Mouse (Mus musculus): ENCODE data around the gene Myo18a. TPM values are rescaled to one million over a fixed set of nuclear protein-coding genes. Genes with fewer than 3 reads are reported as not detected.
"Not testable (repeated sequence)": the region's sequence is repeated elsewhere in the genome, so short reads cannot be mapped to it uniquely, and the experiment has no call there.

The Myo18a gene
- total RNA-seq, 1 experiment = 33.3 TPM

- no peak overlapping the region for H3K4me3 ChIP-seq (ENCODE audit: insufficient read depth in 1 of 2, low read depth in 1 of 2, low read length in 2 of 2, poor library complexity in 1 of 2, severe bottlenecking in 1 of 2)
- H3K4me1 ChIP-seq (ENCODE audit: control insufficient read depth in 2 of 2, insufficient read depth in 2 of 2, low read length in 2 of 2, poor library complexity in 1 of 2) = peaks cover 7 to 9% of the 10 kb centered on the region in 2 experiments
- peak; percentile 65 for DNase-seq (ENCODE audit: low read depth, low spot score)
- H3K36me3 ChIP-seq (ENCODE audit: control insufficient read depth, insufficient read depth, low read length, poor library complexity, severe bottlenecking) = no peaks in the 10 kb centered on the region
- H3K9ac ChIP-seq (ENCODE audit: insufficient read depth, low read depth, low read length, poor library complexity, severe bottlenecking) = peak overlapping the region; percentile 14; the same call in 1 of the 2 replicates
- TF ChIP-seq MAFK (IDR thresholded peaks at IDR 0.05; ENCODE audit: insufficient read depth, low read depth, low read length) (no peak), CHD2 (IDR thresholded peaks at IDR 0.05; ENCODE audit: low read depth, low read length) (no peak), HCFC1 (IDR thresholded peaks at IDR 0.05; ENCODE audit: borderline replicate concordance, insufficient read depth, low read length) (no peak; the same call in 1 of the 2 replicates), ZC3H11A (IDR thresholded peaks at IDR 0.05; ENCODE audit: borderline replicate concordance, low read depth, low read length) (no peak), ZNF384 (IDR thresholded peaks at IDR 0.05; ENCODE audit: low read depth, low read length) (no peak)
- H3K27ac ChIP-seq (ENCODE audit: insufficient read depth, low read depth, low read length, poor library complexity, severe bottlenecking) = peak overlapping the region; percentile 57; the same call in 1 of the 2 replicates
- no peaks in the 10 kb centered on the region for H3K9me3 ChIP-seq (ENCODE audit: control insufficient read depth, insufficient read depth, low read depth, low read length)
- in situ Hi-C loops (cut with MboI; ENCODE audit: low sequenced_read_pairs in 2 of 2, unreplicated experiment in 2 of 2) = loop anchor here in 1 of 2 experiments (10.0 kb wide), 1 partner anchor 56 kb away; no protein-coding TSS in a partner anchor
Observed at GRCm38 (mm10) chr11:77738555-77738954, 24.5 kb upstream of the Myo18a start.

- DNase-seq (ENCODE audit: low read depth, low spot score) = no peak
- in situ Hi-C loops (cut with MboI; ENCODE audit: low sequenced_read_pairs in 2 of 2, unreplicated experiment in 2 of 2) = no loop called here
- Histone ChIP-seq H3K4me1 (ENCODE audit: control insufficient read depth in 2 of 2, insufficient read depth in 2 of 2, low read length in 2 of 2, poor library complexity in 1 of 2) (peaks cover 2 to 19% of the 10 kb centered on the region in 2 experiments; a peak in 3 of 4 replicates), H3K9me3 (ENCODE audit: control insufficient read depth, insufficient read depth, low read depth, low read length) (no peaks in the 10 kb centered on the region), H3K4me3 (ENCODE audit: insufficient read depth in 1 of 2, low read depth in 1 of 2, low read length in 2 of 2, poor library complexity in 1 of 2, severe bottlenecking in 1 of 2) (no peak overlapping the region), H3K36me3 (ENCODE audit: control insufficient read depth, insufficient read depth, low read length, poor library complexity, severe bottlenecking) (no peaks in the 10 kb centered on the region), H3K27ac (ENCODE audit: insufficient read depth, low read depth, low read length, poor library complexity, severe bottlenecking) (no peak overlapping the region), H3K9ac (ENCODE audit: insufficient read depth, low read depth, low read length, poor library complexity, severe bottlenecking) (no peak overlapping the region)
- TF ChIP-seq CHD2 (IDR thresholded peaks at IDR 0.05; ENCODE audit: low read depth, low read length) (no peak), ZC3H11A (IDR thresholded peaks at IDR 0.05; ENCODE audit: borderline replicate concordance, low read depth, low read length) (no peak), HCFC1 (IDR thresholded peaks at IDR 0.05; ENCODE audit: borderline replicate concordance, insufficient read depth, low read length) (no peak), ZNF384 (IDR thresholded peaks at IDR 0.05; ENCODE audit: low read depth, low read length) (no peak), MAFK (IDR thresholded peaks at IDR 0.05; ENCODE audit: insufficient read depth, low read depth, low read length) (no peak)
Observed at GRCm38 (mm10) chr11:77743966-77744365, 19.1 kb upstream of the Myo18a start.

GRCm38 (mm10) chr11:77746652-77747051 lies 16.4 kb upstream of the Myo18a start:
- TF ChIP-seq ZC3H11A (IDR thresholded peaks at IDR 0.05; ENCODE audit: borderline replicate concordance, low read depth, low read length) (no peak), ZNF384 (IDR thresholded peaks at IDR 0.05; ENCODE audit: low read depth, low read length) (no peak), HCFC1 (IDR thresholded peaks at IDR 0.05; ENCODE audit: borderline replicate concordance, insufficient read depth, low read length) (no peak), CHD2 (IDR thresholded peaks at IDR 0.05; ENCODE audit: low read depth, low read length) (no peak), MAFK (IDR thresholded peaks at IDR 0.05; ENCODE audit: insufficient read depth, low read depth, low read length) (no peak)
- Histone ChIP-seq H3K36me3 (ENCODE audit: control insufficient read depth, insufficient read depth, low read length, poor library complexity, severe bottlenecking) (no peaks in the 10 kb centered on the region), H3K4me1 (ENCODE audit: control insufficient read depth in 2 of 2, insufficient read depth in 2 of 2, low read length in 2 of 2, poor library complexity in 1 of 2) (peaks cover 0 to 11% of the 10 kb centered on the region in 2 experiments; a peak in 2 of 4 replicates), H3K27ac (ENCODE audit: insufficient read depth, low read depth, low read length, poor library complexity, severe bottlenecking) (no peak overlapping the region), H3K9ac (ENCODE audit: insufficient read depth, low read depth, low read length, poor library complexity, severe bottlenecking) (no peak overlapping the region), H3K4me3 (ENCODE audit: insufficient read depth in 1 of 2, low read depth in 1 of 2, low read length in 2 of 2, poor library complexity in 1 of 2, severe bottlenecking in 1 of 2) (no peak overlapping the region), H3K9me3 (ENCODE audit: control insufficient read depth, insufficient read depth, low read depth, low read length) (no peaks in the 10 kb centered on the region)
- in situ Hi-C loops (cut with MboI; ENCODE audit: low sequenced_read_pairs in 2 of 2, unreplicated experiment in 2 of 2) = no loop called here
- no peak for DNase-seq (ENCODE audit: low read depth, low spot score)

DNA sequence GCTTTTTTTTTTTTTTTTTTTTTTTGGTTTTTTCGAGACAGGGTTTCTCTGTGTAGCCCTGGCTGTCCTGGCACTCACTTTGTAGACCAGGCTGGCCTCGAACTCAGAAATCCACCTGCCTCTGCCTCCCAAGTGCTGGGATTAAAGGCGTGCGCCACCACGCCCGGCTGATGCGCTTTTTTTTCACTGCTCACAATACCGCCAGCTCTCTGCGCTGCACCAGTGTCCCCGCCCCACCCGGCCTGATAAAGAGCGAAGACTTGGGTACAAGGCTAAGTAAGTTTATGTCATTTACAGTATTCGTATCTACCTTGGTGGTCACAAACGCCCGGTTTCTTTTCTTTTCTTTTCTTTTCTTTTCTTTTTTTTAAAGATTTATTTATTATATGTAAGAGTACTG lies 15.9 kb upstream of the Myo18a start:
- DNase-seq (ENCODE audit: low read depth, low spot score); H3K4me3 ChIP-seq (ENCODE audit: insufficient read depth in 1 of 2, low read depth in 1 of 2, low read length in 2 of 2, poor library complexity in 1 of 2, severe bottlenecking in 1 of 2); H3K27ac ChIP-seq (ENCODE audit: insufficient read depth, low read depth, low read length, poor library complexity, severe bottlenecking); H3K9me3 ChIP-seq (ENCODE audit: control insufficient read depth, insufficient read depth, low read depth, low read length); H3K9ac ChIP-seq (ENCODE audit: insufficient read depth, low read depth, low read length, poor library complexity, severe bottlenecking); in situ Hi-C loops (cut with MboI; ENCODE audit: low sequenced_read_pairs in 2 of 2, unreplicated experiment in 2 of 2); H3K36me3 ChIP-seq (ENCODE audit: control insufficient read depth, insufficient read depth, low read length, poor library complexity, severe bottlenecking): not testable (repeated sequence)
- H3K4me1 ChIP-seq (ENCODE audit: control insufficient read depth in 2 of 2, insufficient read depth in 2 of 2, low read length in 2 of 2, poor library complexity in 1 of 2) = peaks cover 0 to 11% of the 10 kb centered on the region in 2 experiments; a peak in 2 of 4 replicates
- peak; percentile 78; the same call in 1 of the 2 replicates for TF ChIP-seq ZNF384 (IDR thresholded peaks at IDR 0.05; ENCODE audit: low read depth, low read length)

- in situ Hi-C loops (cut with MboI; ENCODE audit: low sequenced_read_pairs in 2 of 2, unreplicated experiment in 2 of 2) = no loop called here
- no peaks in the 10 kb centered on the region for H3K36me3 ChIP-seq (ENCODE audit: control insufficient read depth, insufficient read depth, low read length, poor library complexity, severe bottlenecking)
- H3K27ac ChIP-seq (ENCODE audit: insufficient read depth, low read depth, low read length, poor library complexity, severe bottlenecking) = no peak overlapping the region
- peaks cover 0 to 11% of the 10 kb centered on the region in 2 experiments; a peak in 2 of 4 replicates for H3K4me1 ChIP-seq (ENCODE audit: control insufficient read depth in 2 of 2, insufficient read depth in 2 of 2, low read length in 2 of 2, poor library complexity in 1 of 2)
- no peaks in the 10 kb centered on the region for H3K9me3 ChIP-seq (ENCODE audit: control insufficient read depth, insufficient read depth, low read depth, low read length)
- no peak overlapping the region for H3K4me3 ChIP-seq (ENCODE audit: insufficient read depth in 1 of 2, low read depth in 1 of 2, low read length in 2 of 2, poor library complexity in 1 of 2, severe bottlenecking in 1 of 2)
- TF ChIP-seq ZNF384 (IDR thresholded peaks at IDR 0.05; ENCODE audit: low read depth, low read length) (no peak), CHD2 (IDR thresholded peaks at IDR 0.05; ENCODE audit: low read depth, low read length) (no peak), HCFC1 (IDR thresholded peaks at IDR 0.05; ENCODE audit: borderline replicate concordance, insufficient read depth, low read length) (no peak), MAFK (IDR thresholded peaks at IDR 0.05; ENCODE audit: insufficient read depth, low read depth, low read length) (no peak), ZC3H11A (IDR thresholded peaks at IDR 0.05; ENCODE audit: borderline replicate concordance, low read depth, low read length) (no peak)
- H3K9ac ChIP-seq (ENCODE audit: insufficient read depth, low read depth, low read length, poor library complexity, severe bottlenecking) = no peak overlapping the region
- DNase-seq (ENCODE audit: low read depth, low spot score) = no peak
Observed at GRCm38 (mm10) chr11:77748996-77749395, 14.1 kb upstream of the Myo18a start.

Data from ES-E14 (cell line).